Mouse (Mus musculus): Measurements from ENCODE around the gene Uba5.
A peak's percentile ranks its signal among the peaks of the same experiment; 100 is the strongest.

Uba5 gene

DNA sequence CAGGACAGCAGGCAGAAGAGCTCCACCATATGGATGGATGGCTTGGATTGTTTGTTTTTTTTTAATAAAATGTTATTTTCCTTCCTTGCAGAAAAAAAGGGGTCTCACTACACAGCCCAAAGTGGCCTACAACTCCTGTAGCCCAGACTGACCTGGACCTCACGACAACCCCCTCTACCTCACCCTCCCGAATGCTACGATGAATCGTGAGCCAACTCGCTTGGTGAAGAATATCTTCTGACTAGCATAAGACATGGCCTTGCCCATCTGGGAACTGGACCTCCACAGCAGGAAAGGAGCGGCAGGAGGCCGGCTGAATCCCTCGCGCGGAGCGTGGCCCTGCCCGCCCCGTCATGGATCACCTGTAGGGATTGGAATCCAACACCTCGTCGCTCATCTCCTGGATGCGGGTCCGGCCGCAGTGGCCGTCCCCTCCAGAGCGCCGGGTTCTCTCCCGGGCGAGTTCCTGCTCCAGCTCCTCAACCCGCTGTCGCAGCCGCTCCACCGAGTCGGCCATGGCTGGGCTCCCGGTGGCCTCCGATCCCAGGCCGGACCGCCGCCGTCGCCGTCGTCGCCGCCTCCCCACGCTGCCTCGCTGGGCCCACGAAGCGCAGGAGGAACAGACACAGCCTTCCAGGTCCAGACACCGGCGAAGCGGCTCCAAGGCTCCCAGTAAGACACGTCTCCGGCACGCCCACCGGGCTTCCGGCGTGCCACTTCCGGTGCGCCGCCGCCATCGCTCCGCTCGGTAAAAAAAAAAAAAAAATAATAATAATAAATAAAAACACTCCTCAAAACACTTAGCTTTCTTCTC is at the start of gene Uba5:
Uba5 (minus strand) TSS at position 705 of the 814 bp plus-strand sequence.
- peak; percentile 83 for DNase-seq

GRCm38 (mm10) chr9:104109151-104109550 is 46.2 kb upstream of the Uba5 start:
- no peak for DNase-seq

GRCm38 (mm10) chr9:104108571-104109143 is 45.7 kb upstream of the Uba5 start:
- DNase-seq, result no peak

DNA sequence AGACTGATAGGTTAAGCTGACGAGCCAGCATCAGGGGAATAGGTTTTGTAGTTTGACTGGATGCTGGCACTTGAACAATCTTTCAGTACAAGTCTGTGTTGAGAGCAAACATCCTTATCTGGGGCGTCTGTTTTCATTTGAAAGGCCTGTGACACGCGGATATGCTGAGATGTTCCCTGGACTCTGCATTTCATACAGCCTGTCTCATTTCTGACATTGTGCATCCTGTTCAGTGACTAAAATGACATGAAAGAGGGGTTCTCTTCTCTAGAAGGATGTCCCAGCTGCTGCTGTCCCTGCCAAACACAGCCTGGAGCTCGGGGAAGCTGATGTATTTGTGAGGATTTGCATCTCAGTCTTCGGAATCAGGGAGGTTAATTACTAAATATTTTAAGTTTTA is 44.5 kb upstream of the Uba5 start:
- no peak for DNase-seq

DNA sequence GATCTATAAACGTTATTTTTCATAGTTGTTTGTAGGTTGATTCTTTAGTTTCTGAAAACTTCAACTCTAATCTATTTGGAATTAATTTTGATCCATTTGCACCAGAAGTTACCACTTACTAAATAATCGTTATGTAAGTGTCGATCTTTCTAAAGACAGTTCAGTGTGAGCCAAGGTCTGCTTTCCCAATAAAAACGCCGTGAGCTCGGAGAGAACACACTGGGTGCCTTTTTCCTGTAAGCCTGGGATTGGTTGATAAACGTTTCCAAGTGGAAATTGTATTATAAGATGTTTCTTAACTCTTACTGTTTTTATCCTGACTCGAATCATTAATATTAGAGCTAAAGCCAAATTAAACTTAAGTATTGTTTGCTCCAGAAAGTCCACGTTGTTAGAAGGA is 44.0 kb upstream of the Uba5 start:
- no peak for DNase-seq

GRCm38 (mm10) chr9:104104986-104105385 is 42.1 kb upstream of the Uba5 start:
- no peak for DNase-seq

- DNase-seq, result no peak
Measured at GRCm38 (mm10) chr9:104102901-104103300, 40.0 kb upstream of the Uba5 start.

DNA sequence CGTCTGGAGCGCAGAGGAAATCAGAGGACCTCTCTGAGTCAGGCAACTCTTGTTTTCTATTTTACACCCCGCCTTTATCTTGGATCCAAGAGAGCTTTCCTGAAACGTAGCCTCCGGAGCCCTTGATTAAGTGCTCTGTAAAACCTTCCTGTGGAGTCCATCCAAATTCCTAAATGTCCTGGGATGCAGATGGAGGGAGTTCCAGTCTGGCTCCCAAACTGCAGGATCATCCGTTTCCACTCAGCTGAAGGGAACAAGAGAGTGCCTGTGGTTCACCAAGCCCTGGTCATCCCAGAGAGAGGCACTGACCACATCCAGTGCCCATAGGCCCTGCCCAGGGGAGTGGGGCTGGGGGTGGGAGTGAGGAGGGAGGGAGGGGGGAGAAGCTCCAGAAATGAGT is 39.4 kb upstream of the Uba5 start:
- DNase-seq, result no peak

DNA sequence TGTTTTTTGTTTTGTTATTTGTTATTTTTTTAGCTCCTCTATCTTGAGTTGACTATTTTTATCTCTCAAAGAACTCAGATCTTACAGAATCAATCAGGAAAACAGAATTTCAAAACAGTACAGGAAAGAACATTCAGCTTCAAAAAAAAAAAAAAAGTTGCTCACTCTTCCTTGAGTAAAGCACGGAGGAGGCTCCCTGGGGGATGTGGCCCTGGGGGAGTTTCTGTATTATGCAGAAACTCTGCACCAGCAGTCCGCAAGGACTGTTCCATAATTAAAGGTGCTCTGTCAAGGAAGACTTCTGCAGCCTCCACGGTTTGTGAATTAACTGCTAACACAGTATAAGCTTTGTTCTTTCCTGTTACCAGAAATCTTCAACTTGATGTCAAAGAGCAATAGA is 38.5 kb upstream of the Uba5 start:
- DNase-seq, result no peak

DNA sequence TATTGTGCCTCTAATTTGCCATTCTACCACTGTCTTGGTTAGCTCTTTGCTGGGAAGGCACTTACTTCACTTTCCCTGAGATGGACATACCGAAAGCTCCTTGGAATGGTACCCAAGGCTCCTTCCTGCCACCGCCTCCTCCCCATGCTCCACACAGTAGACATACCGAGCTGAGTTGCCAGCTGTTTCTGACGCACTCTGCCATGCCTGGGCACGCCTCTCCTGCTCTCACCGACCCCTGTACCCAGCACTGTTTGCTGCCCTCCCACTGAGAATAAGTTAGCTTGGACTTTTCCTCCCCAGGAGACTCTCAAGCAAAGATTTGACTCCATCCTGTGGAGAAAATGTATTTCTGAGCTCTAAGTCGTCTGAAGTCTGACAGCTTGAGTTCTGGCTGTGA is 37.9 kb upstream of the Uba5 start:
- DNase-seq, result no peak

DNA sequence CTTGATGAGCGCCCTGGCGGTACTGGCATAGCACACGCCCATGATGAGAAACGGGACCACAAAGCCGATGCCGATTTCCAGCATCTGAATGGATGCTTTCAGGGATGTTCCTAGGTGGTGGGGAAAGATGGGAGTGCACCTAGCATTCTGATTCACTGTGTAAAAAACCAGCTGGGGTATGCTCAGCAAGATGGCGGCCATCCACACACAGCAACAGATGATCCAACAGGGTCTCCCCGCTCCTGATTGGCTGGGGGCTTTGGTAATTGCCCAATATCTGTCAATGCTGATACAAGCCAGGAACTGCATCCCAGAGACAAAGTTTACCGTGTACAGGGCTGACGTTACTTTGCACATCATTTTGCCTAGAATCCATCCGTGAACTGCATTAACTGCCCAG is 36.1 kb upstream of the Uba5 start:
- peak; percentile 19 for DNase-seq

GRCm38 (mm10) chr9:104098256-104098655 is 35.3 kb upstream of the Uba5 start:
- DNase-seq, result no peak

DNA sequence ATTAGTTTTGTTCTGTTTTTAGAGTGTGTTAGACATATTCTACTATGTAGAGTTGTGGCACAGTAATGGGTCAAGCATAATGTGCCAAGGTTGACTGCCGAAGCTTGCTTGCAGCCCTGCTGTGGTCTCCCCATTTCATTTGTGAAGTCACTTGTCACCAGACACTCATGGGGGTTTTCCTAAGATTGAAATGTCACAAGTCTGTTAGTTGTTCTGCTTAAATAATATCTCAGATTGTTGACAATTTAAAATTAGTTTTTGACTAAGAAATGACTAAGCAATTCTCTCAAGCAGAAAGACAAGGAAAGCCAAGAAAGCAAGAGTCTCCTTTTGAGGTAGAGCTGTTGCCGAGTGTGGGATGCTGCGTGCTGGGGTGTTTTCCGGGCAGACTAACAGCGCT is 30.0 kb upstream of the Uba5 start:
- DNase-seq, result no peak

DNA sequence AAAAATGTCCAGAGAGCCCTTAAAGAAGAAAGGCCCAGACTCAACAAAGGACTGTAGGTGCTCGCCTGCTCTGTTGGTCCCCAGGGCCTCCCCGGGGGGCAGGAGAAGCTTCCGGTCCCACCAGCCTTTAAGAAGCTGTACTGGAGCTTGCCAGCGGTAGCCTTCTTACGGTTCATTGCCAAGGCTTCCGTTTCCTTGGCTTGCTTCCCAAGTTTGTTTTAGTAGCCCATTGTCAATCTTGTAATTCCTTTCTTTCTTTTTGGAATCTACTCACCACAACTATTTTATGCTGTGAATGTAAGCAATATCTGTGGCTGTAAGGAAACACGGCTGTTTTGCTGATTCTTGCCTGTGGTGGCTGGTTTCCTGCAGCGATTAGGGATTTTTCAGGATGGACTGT is 25.6 kb upstream of the Uba5 start:
- no peak for DNase-seq

- no peak for DNase-seq
Measured at GRCm38 (mm10) chr9:104085730-104086429, 22.9 kb upstream of the Uba5 start.

DNA sequence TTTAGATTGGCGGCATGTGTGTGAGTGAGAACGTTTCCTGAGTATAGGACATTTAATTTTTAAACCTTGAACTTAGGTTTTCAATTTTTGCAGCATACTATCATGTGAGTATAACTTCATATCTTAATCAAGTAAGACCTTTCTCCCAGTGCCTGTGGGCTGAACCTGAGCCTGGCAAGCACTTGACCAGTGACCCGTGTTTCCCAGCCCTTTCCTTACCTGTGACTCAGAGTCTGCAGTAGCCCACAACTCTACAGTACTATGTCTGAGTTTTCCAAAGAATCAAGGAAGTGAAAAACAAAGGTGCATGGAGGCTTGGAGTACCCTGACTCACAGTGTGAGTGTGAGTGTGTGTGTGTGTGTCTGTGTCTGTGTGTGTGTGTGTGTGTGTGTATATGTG is 17.1 kb upstream of the Uba5 start:
- DNase-seq, result no peak

DNA sequence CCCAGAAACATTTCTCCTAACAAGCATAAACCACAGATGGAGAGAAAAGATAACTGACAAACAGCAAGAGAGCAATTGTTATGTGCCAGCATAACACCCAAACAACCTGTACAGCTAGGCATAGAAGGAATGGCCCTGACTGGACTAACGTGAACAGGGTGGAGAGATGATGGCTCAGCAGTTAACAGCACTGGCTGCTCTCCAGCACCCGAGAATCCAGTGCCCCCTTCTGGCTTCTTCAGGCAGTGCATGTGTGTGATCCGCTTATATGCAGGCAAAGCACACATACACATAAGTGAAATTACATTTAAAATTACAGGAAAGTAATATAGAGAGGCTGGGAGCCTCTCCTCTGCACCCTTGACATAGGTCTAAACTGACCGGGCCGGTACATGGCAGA is 16.4 kb upstream of the Uba5 start:
- DNase-seq, result peak; percentile 79

DNA sequence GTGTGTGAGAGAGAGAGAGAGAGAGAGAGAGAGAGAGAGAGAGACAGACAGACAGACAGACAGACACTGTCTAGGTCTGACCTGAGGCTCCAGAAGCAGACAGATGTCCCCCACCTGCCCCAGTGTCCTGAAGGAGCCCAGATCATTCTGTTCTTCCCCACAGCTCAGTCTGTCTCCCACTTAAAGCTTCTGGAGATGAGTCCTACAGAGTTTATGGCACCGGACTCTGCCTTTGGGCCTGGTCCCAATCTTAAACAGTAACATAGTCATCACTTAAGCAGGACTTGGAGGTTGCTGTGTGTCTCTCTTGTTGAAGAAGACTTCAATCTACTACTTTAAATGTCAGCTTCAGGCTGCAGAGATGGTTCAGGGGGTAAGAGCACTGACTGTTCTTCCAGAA is 15.8 kb upstream of the Uba5 start:
- no peak for DNase-seq

DNA sequence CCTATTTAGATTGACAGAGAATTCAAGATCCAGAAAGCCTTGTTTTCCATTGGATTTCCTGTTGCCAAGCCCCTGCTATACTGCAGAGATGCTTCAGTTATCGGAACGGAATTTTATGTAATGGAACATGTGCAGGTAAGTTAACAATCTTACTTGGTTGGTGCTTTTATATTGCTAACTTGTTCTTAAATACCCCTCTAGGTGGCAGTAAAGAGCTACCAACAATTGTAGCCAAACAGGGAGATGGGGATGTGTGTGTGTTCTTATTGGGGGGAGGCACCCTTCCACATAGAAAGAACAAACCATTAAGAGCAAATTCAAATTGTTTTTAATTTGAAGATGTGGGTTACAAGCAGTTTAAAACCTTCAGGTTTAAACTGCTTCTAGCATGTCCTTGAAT is 12.9 kb upstream of the Uba5 start:
- no peak for DNase-seq

DNA sequence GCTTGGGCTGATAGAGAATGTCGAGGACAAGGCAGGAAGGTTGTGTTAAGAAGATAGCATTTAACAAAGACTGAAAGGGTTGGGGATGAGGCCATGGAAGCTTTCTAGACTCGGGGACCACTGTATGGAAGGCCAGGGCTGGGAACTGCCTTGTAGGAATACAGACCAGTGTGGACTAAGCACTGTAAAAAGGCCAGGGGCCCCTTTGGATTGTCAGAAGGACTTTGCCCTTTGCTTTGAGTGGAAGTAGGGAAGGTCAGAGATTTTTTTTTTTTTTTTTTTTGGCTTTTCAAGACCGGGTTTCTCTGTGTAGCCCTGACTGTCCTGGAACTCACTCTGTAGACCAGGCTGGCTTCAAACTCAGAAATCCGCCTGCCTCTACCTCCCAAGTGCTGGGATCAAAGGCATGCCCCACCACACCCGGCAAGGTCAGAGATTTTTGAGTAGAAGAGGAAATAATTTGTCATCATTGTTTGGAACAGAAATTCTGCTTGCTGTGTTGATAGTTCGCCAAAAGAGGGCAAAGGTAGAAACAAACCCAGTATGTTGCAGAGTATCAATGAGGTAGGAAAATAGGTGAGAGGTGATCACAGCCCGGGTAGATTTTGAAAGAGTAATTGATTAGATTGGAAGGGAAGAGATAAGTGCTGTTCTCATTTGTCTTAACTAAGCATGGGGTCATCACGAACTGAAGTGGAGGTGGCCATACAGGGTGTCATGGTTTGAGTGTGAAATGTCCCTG is 8.1 kb upstream of the Uba5 start:
- no peak for DNase-seq

DNA sequence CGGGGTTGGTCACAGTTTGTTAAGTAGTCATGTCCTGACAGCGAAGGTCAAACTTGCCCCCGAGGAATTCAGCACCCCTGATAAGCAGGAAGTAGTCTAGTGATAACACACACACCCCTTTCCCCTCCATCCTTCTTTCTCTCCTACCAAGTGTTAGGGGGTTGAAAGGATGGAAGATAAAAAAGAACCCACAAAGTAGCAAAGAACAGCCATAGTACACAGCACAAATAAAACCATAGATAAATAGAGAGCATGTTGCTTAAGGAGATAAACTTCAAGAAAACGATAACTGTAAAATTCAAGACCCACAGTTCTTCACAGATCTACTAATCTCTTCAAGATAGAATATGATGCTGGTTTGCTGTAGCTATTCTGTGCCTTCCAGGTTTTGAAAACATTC is 7.3 kb upstream of the Uba5 start:
- DNase-seq, result no peak

DNA sequence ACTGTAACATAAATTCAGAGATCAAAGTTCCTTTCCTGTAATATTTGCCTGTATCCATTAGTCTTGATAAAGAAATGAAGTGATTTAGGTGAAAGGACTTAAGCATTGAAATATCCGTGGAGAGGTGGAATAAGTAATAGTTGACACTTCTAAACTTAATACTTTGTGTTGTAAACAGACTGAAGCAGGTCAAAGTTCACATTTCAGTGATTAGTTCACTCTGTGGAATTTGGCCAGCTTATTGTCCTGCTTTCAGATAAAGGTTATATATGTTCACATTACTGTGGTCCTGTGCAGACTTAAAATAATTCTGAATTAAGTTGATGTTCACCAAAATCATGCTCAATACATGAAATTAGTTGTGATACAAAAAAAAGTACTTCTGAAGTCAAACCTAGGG is 1.6 kb upstream of the Uba5 start:
- DNase-seq, result no peak

GRCm38 (mm10) chr9:104063244-104063961 is 469 bp upstream of the Uba5 start, which contains the start of gene Acad11:
Acad11 (plus strand) TSS chr9:104063377.
- DNase-seq, result peak; percentile 86
